Mouse (Mus musculus): ENCODE measurements around the gene Acvr1c.

- TF ChIP-seq CTCF (IDR thresholded peaks at IDR 0.05; ENCODE audit: low read depth, low read length) = no peak
- TF ChIP-seq POLR2A (IDR thresholded peaks at IDR 0.05; ENCODE audit: borderline replicate concordance, low read depth, low read length) = no peak
These were observed 28.1 kb downstream of the Acvr1c start for GRCm38 (mm10) chr2:58329589-58329988.

Measured in bone marrow macrophage, adult 2 months (primary cell).